Mouse (Mus musculus) right cerebral cortex, postnatal 4 days (tissue): ENCODE results near the gene Slc25a45.
A peak's percentile ranks its signal among the peaks of the same experiment; 100 is the strongest.

Experiments used
- DNase-seq: peaks from one replicate; pipeline ENCODE4 v3.0.0-alpha.2; 2022

Gene Slc25a45

GRCm38 (mm10) chr19:5877618-5878361, at the start of gene Slc25a45:
Gene Slc25a45, plus strand, starts transcription at chr19:5877808.
- DNase-seq: peak; percentile 67

GRCm38 (mm10) chr19:5828155-5828554, 49.5 kb upstream of the Slc25a45 start:
- DNase-seq: no peak

DNA sequence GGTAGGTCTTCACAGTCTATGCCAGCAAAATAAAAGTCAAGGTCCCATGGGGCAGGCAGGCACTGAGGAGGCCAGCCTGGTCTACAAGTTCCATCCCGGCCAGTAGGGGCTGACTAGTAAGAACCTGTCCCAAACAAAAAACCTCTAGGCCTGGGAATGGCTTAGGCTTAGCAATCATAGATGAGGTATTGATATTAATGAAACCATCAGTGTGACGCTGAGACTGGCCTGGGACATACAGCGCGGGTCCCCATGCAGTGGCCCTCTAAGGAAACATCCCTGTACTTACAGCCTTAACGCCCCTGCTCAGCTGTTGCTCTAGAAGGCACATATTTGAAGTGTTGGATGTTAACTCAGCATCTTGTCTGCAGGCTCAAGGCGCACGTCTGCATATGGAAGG, 48.7 kb upstream of the Slc25a45 start:
- DNase-seq: no peak

GRCm38 (mm10) chr19:5829958-5830615, 47.5 kb upstream of the Slc25a45 start:
- no peak for DNase-seq

GRCm38 (mm10) chr19:5830776-5831175, 46.8 kb upstream of the Slc25a45 start:
- DNase-seq: no peak

- DNase-seq: no peak
Measured at GRCm38 (mm10) chr19:5831224-5831957, 46.2 kb upstream of the Slc25a45 start.

- DNase-seq: no peak
Measured at GRCm38 (mm10) chr19:5831958-5832320, 45.7 kb upstream of the Slc25a45 start.

- no peak for DNase-seq
Measured at GRCm38 (mm10) chr19:5832326-5832725, 45.3 kb upstream of the Slc25a45 start.

GRCm38 (mm10) chr19:5833287-5834100, 44.1 kb upstream of the Slc25a45 start:
- DNase-seq: no peak

GRCm38 (mm10) chr19:5834260-5834925, 43.2 kb upstream of the Slc25a45 start:
- no peak for DNase-seq

GRCm38 (mm10) chr19:5835054-5835921, 42.3 kb upstream of the Slc25a45 start:
- no peak for DNase-seq

DNA sequence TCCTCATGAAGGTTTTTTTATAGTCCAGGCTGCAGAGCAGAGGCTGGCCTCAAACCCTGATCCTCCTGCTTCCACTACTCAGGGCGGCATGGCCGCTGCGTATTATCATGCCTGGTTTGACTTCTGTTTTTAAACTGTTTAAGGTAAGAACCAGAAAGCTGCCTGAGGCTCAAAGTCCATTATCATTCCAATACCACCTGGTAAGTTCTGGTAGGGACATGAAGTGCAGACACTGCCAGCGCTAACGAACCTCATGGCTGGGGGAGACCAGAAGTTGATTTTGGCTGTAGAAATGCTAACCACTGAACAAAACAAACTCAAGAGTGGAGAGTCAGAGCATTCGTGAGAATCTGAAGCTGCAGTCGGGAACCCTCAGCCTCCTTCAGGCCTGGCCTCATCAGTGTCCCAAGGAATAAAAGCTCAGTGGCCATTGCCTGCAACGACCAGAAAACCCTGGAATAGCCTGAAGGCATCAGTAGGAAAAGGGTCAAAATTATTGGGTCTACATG, 41.6 kb upstream of the Slc25a45 start:
- no peak for DNase-seq

DNA sequence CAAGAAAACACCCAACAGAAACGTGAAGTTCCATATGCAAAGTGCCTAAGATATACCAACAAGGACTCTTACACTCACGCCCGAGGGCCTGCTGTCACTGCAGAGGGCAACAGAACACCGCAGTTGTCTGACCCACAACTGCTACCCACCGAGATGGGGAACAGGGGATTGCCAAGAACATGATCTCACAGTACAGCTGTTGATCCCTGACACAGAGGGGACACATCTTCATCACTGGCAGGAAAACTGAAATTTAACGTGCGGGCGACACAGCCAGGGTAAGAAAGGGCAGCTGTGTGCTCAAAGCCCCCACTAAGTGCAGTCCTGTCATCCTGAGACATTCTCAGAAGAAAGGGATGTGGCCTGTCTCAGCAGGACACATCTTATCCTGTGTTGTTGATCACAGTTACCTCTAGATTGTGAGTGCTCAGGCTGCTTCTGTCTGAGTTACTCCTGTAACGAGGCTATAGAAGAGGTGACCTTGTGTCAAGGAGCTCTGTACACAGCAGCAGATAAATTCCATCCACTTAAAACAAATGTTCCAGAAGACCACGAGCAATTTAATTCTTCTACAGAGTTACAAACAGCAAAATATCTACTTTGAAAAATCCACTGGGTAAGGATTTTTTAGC, 40.6 kb upstream of the Slc25a45 start:
- no peak for DNase-seq

DNA sequence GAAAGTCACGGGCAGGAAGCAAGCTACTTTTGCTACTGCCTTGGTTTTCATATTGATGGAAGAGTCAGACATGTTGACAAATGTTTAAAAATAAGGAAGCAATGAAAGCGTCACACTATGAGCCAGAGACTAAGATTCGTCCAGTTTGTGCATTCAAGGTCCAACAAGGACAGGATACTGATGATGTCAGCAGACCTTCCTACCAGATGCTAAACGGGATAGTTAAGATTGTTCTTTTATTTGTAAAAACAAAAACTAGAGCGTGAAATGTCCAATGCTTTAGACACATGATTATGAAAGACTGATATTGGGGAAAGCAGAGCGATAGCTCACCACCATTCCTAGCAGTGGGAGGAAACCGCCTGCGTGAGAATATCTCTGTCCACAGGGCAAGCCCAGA, 40.0 kb upstream of the Slc25a45 start:
- no peak for DNase-seq

DNA sequence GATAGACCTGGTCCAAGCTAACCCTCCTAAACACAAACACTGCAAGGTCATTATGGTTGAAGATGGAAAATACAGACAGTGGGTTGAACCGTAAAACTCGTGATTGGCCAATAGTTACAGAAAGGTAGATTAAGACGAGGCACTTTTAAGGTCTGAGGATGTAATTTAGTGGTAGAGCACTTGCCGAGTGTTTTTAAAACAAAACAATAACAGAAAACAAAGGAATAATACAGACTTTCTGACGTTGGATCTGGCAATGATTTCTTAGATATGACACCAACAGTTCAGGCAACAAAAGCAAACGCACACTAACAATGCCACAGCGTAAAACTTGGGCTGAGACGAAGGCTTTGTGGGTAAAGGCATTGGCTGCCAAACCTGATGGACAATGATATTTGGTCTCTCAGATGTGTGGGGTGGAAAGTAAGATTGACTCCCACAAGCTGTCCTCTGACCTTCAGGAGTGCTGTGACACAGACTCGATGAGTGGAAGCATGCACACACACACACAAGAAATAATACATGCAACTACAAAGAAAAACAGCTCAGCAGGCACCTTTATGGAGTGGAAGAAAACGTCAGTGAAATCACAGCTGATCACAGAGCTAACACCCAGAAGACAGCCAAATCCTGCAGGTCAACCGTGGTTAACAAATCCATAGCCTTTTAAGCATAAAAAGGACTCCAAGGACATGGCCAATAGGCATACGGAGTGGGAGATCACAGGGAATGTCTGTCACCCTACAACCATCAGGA, 39.3 kb upstream of the Slc25a45 start:
- DNase-seq: no peak

- DNase-seq: no peak
Measured at GRCm38 (mm10) chr19:5838892-5839165, 38.8 kb upstream of the Slc25a45 start.

- DNase-seq: no peak
Measured at GRCm38 (mm10) chr19:5839317-5840085, 38.1 kb upstream of the Slc25a45 start.

DNA sequence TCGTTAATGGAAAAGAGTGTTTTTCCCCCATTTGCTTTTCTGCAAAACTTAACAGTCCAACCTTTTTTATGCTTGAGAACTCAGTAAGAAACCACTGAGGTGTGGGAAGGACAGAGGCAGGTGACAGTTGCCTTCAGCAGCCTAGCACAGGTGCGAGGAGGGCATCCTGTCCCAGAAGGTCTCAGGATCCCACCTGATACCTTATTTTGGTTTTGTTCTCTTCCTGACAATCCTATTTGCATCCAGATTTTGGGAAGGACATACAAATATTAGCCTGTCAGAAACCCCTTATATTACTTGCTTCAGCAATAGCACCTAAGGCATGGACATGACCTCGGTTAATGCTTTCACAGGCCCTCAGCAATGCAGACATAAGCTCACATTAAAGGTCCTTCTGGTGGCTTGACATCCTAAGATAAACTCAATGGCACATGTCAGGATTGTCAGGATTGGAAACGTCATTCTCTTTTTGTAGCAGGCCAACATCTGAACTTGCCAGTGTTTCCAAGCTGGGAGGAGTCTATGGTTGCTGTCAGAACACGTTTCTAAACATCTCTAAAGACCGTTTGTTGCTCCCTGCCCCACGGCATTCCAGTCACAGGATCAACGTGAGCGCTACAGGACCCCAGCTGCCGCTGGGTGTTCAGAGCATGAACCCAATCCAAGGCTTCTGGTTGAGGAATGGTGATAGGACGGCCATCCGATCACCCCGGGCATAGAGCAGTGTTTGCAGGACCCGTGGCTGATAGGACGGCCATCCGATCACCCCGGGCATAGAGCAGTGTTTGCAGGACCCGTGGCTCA, 37.3 kb upstream of the Slc25a45 start:
- no peak for DNase-seq
